Mouse (Mus musculus) right cerebral cortex, postnatal 36 days (tissue): Measurements from ENCODE around the gene Gm20661.

Experiments used
- DNase-seq, 2 experiments: peaks; one replicate each; pipeline ENCODE4 v3.0.0; 2022; ENCODE audit warnings: low spot score in 2 of 2, mixed read lengths in 1 of 2

Gm20661 gene

DNA sequence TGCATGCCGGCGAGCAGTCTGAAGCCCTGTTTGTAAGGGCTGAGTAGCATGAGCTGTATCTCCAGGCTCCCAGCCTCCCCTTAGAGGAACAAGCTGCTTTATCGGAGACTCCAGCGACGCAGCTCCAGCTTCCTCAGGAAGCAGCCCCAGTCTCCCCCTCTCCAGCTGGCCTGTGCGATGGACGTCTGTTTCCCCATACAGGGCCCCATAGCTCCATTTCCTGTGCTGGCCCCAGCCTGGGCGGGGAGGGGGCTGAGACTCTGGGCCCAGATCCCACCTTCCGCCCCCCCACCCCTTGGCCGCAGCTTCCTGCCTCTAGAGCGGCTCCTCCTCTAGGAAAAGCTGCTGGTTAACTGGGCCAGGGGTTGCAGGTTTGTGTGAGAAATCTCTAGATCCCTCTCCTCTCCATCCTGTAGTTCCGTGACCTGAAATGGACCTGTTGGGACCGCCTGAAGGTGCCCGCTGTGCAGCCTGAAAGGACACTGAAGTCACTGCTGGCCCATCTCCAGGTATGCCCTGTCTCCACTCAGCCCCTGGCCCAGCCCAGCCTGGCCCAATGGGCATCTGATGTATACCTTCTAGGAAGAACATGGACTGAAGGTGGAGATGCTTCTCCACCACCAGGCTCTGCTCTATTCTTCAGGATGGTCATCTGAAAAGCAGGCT lies at the start of gene Gm20661:
Gm20661 (plus strand) TSS at position 378 of the 666 bp plus-strand sequence.
- DNase-seq, result no peak

DNA sequence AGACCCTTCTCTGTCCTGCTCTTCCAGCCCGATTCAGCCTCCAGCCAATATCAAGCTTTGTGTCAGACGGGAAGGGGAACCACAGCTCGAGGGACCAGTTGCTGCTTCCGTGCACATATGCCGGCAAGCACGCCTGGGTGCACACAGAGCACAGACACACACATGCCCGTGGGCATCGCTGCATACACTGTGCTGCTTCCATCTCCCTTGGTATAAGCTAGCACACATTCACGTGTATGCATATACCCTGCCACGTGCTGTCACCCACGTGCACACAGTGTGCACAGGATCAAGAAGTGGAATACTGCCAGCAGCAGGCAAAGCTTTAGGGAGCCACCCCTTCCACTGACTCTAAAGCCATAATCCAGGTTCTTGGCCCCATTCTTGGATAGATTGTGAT lies 48.7 kb upstream of the Gm20661 start:
- DNase-seq, result peak; percentile 45 to 55

DNA sequence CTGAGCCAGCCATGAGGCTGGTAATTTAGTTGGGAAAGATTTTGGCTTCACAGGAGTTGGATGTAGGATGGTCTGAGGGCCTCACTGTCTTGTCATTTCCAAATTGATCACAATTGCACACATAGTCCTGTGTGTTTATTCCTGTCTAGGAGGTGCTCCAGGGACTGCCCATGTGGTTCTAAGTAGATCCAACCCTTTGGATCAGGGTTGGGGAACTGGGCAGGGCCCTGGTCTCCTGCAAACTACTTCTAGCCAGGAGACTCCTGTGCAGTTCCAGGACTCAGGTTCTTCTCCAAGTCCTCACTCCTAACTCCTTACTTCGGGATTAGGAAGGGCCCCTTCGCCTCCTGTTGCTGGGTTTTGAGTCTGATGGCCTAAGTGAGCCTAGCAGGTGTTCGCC lies 47.5 kb upstream of the Gm20661 start, which contains the start of gene Camkv:
Camkv (plus strand) TSS at position 301 of the 400 bp plus-strand sequence.
- no peak for DNase-seq

DNA sequence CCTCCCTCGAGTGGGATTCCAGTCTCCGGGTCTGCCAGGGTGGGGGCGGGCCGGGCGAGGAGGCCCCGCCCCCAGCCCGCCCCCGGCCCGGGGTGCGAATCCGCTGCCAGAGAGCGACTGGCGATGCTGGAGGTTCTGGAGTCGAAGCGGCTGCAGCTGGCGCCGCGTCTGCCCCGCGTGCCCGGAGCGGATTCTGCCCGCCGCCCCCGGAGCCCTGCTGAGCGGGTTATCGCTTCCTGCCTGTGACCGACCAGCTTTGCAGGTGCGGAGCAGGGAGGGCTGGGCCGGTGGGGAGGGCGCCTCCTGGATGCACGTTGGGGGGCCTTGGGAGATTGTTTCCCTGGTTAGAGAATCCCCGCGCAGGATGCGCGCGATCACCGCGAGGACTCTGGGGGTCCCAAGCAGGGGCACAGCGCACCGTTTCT lies 47.1 kb upstream of the Gm20661 start:
- peak; percentile 46 to 59 for DNase-seq

DNA sequence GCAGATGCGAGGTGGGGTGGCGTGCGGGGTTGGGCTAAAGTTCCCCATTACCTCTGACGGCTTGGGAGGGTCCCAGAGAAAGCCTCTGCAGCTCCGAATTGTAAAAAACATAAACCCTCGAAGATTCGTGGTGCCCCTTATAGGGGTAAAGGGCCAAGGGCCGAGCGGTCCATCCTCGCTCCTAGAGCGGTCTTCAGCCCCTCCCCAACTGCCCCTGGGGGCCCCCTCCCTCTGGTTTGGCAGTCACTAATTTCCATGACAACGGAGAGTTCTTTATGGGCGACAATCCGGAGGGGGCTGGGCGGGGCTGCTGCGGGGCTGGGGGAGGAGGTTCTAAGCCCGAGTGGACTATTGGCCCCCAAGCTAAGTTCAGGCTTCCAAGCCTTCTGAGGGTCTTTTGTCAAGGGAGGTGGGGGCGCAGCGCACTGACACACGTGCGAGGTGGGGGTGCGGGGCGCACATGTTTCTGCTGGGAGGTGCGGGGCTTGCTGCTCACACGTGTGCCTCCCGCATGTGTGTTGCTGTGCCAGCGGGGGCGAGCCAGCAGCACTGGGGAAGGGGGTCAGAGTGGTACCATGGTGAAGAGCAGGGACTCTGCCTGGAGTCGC lies 46.5 kb upstream of the Gm20661 start:
- peak; percentile 50 to 65 for DNase-seq

DNA sequence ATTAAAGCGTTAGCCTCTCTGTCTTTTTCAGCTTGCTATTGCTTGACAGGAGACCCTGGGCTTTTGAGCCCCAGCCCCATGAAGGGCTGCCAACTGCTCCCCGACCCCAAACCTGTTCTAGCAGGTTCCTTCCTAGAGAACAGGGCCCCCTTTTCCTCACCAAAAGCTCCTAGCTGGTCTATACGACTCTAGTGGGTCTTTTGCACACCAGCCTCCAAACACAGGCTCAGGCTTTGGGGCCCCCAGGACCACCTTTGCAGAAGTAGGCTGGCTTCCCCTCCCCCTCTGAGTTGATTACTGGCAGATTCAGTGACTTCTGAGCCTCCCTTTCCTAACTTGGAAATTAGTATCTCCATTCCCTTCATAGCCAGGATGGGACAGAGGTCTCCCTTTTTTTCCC lies 46.0 kb upstream of the Gm20661 start:
- no peak for DNase-seq

DNA sequence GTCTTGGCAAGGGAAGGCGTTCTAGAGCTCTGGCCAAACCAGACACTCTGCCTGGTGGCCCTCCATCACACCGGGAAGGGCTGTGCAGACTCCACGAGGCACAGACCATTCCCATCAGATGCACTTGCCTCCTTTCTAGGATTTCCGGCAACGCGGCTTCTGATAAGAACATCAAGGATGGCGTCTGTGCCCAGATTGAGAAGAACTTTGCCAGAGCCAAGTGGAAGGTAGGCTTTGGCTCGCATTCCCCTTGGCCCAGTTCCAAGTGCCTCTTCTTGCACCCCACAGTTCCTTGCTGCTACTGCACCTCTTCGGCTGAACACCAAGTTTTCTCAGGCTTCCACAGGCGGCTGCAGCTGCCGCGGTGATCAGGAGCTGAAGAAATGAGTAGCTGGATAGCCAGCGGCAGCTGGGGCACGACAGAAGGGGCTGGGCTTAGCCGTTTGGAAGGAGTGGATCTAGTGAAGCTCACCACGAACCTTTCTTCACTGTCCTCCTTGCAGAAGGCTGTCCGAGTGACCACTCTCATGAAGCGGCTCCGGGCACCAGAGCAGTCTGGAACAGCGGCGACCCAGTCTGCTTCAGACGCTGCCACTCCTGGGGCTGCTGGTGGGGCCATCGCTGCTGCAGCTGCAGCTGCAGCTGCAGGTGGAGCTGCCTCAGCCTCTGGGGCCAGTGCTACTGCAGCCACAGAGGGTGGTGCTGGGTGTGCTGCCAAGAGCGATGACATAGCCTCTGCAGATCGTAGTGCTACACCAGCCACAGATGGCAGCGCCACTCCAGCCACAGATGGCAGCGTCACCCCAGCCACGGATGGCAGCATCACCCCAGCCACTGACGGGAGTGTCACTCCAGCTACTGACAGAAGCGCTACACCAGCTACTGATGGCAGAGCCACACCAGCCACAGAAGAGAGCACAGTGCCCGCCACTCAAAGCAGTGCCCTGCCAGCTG lies 35.3 kb upstream of the Gm20661 start:
- DNase-seq, result peak in 1 of 2 experiments; percentile 34

DNA sequence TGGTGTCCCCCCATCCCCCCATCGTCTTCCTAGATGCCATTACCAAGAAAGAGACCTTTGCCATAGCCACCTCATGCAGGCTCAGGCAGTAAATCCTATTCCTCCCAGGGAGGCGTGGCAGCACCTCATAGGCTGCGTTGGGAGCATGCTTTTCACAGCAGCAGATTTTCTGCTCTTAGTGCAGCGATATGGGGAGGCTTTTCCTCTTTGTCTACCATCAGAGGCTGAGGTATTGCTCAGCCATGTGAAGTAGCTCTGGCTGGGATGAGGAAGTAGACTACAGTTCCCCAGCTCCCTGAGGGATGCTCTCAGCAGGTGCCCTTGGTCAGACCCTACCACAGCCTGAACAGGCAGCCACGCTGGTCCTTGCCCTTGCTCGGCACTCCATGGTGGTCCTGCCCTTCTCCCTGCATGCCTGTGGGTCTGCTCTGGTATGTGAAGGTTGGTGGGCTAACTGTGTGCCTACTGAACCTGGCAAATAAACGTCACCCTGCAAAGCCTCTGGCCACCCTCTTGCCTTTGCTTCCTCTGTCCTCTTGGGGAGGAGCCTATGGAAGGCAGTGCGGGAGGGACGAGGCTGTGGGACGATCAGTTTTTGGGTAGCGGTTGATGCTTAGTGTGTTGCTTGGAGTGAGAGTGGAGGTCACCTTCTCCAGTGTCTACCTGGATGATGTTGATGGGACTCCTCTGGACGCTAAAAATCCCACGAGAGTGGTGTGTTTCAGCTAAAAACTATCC lies 33.5 kb upstream of the Gm20661 start:
- no peak for DNase-seq

DNA sequence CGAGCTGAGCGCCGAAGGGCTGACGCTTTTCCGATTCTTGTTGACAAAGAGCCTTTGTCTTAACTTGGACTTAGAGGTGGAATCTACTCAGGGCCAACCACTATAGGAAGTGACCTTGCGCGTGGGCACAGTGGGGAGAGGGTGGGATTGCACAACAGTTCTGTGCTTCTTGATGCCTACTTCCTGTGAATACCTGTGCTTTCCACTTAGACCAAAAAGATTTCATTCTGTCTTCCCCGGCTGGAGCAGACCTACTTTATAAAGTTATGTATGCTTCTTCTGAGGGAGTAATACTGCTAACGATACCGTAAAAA lies 33.0 kb upstream of the Gm20661 start, which contains the start of gene Traip:
Traip (plus strand) TSS at position 215 of the 314 bp plus-strand sequence.
- DNase-seq, result no peak

DNA sequence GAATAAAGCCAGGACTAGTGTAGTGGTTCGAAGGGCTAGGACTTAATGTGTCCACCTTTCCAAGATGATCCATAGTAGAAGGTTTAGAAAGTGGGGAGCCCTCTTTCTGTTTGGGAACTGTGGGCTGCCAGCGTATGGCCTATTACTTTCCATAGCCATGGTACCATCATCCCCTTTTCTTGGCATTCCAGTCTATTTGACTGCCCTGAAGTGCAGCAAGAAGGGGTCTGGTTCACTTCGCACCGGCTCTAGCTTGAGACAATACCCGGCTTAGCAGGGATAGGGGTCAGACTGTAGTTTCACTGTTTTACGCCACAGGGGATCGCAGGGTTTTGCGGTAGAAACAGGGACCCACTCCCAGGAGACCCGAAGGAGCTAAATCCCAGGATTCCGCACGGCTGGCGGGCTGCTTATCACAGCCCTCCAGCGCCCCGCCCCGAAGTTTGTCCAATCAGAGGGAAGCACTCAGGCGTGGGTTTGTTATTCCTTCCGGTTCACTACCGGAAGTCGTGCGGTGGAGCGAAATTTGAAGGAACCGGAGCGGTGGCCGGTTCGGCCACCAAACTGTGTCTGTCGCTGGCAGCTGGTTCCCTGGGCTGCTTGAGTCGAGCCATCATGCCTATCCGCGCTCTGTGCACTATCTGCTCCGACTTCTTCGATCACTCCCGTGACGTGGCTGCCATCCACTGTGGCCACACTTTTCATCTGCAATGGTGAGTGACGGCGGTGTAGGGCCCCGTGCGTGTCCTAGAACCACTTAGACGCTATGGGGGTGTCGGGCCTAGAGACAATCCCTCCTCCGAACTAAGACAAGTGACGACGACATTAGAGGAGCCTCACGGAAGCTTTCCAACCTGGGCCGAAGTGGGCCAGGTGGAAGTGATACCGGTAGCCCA lies 32.1 kb upstream of the Gm20661 start:
- peak; percentile 84 to 87 for DNase-seq

DNA sequence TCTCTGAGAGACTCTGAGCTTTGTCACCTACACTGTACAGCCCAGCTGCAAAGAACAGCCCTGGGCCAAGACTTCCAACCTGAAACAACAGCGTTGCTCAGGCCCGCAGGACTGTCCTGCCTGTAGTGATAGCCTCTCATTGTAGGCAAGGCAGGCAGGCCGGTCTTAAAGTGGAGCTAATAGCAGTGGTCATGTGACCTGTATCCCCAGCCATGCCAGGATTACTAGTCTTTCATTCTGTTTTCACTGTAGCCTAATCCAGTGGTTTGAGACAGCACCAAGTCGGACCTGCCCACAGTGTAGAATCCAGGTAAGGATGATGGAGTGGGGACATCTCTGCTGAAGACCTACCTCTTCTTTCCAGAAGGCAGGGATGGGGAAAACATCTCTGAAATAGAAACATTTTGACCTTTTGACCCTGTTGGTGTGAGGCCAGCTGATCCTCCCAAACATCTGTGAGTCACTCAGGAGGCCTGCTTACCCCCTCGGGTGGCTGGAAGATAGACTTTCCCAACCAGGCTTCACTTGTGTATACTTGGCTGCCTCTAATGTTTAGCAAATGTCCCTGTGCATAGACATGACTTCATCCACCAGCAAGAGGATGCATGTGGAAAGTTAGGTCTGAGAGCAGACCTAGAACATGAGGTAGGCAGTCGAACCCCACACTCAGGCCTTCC lies 27.1 kb upstream of the Gm20661 start:
- no peak for DNase-seq

DNA sequence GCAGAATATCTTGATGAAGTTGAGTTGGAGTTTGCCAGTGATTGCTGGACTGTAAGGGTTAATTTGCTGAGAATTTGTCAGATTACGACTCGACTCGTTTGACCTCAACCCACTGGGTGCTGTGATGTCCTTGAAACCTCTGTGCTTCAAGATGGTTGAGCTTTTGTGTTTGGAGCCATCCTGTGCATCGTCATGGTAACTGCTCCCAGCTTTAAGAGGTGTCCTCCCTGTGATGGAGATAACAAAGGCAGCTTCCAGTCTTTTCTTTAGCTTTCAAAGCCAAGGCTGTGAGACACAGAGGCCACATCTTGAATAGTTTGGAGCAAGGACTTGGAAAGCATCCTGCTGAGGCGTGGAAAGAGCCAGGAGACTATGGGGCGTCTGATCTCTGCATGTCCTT lies 25.7 kb upstream of the Gm20661 start:
- no peak for DNase-seq

DNA sequence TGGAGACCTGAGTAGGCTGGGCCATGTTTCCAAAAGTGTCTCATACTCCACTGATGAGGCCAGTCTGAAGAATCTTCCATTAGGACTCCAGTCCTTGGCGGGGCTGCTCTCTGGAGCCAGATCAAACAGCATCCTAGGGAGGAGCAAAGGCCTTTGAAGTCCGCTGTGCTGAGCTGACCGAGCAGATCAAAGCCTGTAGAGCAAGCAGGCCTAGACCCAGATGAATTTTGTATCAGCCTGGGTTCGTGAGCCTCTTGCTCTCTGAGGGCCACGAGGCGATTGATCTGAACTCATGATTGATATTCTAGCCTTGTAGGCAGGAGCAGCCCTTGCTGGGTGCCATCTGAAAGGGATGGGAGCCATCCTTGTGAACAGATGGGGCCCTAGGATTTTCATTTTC lies 23.0 kb upstream of the Gm20661 start:
- DNase-seq, result no peak

DNA sequence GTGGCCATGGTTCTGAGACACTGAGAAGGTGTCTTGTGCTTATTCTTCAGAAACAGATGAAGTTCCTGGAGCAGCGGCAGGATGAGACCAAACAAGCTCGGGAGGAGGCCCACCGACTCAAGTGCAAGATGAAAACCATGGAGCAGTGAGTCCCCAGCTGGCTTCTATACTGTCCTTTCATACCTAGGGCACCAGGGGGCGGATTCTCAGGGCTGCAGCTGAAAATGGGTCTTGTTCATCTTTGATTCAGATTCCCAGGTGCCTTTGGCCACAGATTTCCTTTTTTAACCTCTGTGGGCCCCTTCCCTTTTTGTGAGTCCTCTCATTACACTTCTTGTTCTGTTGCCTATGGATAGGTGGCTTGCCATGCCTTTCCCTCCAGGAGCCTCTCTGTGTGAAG lies 21.9 kb upstream of the Gm20661 start:
- DNase-seq, result no peak

DNA sequence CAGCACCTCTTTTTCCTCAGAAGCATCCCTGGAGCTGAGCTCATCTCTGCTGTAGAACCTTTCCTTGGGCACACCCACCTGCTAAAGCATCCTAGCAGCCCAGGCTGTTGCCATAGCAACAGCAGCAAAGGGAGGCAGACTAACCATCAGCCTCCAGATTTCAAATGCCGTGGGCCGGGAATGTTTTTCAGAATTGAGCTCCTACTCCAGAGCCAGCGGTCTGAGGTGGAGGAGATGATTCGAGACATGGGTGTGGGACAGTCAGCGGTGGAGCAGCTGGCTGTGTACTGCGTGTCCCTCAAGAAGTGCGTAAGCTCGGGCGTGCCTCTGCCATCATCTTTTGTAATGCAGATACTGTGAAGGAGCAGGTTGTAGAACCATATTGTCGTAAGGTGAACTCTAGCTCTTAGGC lies 21.5 kb upstream of the Gm20661 start:
- peak; percentile 85 to 91 for DNase-seq

DNA sequence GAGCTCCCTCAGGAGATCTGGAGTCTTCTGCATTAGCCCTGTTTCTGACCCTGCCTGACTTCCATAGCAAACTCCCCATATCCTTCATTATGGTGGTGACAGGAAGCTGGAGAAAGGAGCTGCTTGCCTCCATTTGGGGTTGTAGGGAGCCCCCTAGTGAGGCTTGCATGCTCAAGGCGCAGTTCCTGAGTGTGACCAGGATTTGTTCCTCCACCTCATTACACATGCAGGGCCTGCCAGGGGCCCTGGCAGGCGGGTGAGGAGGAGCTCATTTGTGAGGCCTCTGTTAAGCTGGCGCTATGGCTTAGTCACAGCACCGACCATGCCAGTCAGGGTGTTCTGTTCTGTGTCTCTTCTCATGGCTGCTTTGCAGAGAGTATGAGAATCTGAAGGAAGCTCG lies 21.0 kb upstream of the Gm20661 start:
- peak; percentile 59 to 69 for DNase-seq

DNA sequence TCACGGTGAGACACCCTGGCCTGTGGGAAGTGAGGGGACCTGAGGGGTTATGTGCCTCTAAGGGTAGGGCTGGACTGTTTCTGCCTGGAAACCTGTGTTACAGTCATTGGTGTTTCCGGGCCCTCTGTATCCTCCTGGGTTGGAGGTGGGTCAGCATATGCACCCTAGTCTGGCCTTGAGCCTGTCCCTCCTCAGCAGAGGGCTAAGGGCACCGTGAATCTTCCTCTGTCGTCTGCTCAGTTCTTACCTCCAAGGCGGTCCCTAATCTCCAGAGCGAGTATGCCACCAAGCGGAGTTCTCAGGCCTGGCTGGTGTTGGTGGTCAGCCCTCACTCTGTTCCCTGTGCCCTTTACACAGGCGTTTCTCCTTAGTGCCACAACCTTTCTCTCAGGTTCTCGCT lies 19.9 kb upstream of the Gm20661 start:
- no peak for DNase-seq

DNA sequence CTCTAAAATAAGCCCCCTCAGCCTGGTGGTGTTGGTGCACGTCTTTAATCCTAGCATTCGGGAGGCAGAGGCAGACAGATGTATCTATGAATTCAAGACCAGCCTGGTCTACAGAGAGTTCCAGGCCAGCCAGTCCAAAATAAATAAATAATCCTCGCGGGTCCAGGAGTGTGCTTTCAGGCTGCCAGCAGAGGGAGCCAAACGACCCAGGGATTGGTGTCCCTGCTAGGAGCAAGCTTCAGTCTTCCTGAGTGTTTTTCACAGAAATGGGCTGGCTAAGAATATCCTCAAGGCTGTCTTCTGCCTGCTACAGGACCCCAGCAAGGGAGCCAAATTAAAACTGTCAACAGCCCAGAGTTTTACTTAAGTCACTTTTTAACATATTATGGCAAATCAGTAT lies 19.2 kb upstream of the Gm20661 start:
- DNase-seq, result peak in 1 of 2 experiments; percentile 58

DNA sequence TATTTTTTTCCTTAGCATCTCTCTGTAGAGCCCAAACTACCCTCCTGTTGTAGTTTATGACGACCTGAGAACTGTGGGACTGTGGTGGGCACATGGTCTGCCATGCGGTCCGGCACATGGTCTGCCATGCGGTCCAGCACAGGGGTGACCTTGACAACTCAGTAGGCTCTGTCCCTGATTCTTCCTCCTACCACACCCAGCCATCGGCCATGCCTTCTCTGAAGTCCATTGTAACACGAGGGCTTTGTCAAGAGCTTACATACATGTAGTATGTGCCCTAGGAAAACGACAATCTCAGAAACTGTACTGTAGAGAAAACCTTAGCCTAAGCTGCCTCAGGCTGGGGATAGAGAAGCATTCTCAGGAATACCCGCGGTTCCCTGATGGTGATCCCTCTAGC lies 18.2 kb upstream of the Gm20661 start:
- no peak for DNase-seq

DNA sequence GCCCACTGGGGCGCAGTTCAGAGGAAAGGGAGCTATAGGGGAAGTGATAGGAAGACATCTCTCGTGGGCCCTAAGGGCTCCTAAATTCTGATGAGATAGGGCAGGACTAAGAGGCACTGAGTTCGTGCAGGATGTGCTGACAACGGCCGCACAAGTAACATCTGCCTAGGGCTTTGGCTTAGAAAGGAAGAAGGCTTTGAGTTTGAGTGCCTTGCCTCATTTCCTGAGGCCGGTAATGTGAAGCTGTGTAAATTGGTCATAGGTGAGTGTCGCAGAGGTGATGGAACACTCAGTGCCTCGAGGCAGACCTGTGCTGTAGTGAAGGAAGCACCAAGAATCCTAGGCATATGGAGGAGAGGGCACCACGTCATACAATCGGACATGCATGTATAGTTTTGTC lies 16.2 kb upstream of the Gm20661 start:
- DNase-seq, result no peak
